Mouse (Mus musculus) left cerebral cortex, adult 11 months (tissue): ENCODE results near the gene Notch2.

Experiments used
- DNase-seq: peaks from one replicate; pipeline ENCODE4 v3.0.0; 2022; ENCODE audit warnings: low spot score

Gene Notch2

DNA sequence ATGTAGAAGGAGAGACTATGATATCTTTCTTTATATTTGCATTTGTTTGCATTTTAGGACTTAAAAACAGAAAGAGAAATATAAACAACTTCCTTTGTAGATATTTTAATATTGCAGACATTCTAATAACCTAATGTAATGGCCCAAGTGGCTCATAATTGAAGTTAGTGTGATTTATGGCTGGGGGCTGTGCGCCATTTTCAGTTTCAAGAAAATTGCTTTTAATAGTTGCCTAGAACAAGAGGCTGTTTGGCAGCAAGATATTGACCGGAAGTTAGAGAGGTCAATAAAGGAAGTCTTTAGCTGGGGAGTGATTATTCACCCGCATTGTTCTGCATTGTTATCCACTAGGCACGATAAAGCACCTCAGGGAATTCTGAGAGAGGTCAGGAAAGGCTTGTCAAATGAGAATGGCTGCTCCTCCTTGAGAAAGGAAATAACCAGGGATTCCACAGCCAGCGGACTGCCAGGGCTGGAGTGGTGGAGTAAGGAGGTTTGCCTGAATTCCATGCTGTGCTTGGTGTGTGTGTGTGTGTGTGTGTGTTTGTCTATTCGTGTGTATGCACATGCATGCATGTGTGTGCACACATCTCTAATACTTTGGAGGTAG, 61.4 kb downstream of the Notch2 start:
- no peak for DNase-seq

GRCm38 (mm10) chr3:98077866-98078265, 64.5 kb downstream of the Notch2 start:
- no peak for DNase-seq

DNA sequence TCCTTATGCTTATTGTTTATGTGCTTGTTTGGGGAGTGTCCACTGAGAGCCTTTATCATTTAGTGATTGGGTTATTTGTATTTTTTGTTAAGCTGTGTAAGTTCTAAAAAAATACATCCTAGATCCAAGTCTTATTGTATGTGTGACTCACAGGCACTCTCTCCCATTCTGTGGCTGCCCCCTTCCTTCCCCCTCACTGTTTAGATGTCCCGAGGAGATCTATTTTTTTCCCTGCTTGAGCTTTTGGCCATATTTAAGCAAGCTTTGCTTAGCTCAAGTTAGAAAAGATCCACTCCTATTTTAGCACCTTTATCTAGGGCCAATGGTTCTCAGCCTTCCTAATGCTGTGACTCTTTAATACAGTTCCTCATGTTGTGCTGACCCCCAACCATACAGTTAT, 65.5 kb downstream of the Notch2 start:
- DNase-seq: no peak

- DNase-seq: no peak
These were observed 66.4 kb downstream of the Notch2 start for GRCm38 (mm10) chr3:98079601-98080215.

DNA sequence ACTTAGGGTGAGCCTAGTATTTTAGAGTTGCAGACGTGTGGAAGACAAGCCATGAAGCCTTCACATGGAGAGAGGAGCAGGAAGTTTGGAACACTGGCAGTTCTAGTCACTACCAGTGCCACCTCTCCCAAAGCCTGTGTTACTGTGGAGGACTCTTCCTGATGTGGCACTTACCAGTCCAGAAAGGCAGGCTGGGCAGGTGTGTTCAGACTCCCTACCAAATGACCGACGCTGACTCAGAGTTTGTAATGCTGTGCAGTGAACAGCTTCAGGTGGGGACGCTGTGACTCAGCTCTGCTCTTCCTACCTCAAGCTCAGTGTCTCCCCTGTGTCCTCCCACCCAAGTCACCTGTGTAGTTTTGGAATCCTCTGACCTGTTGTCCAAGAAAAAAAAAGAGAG, 67.3 kb downstream of the Notch2 start:
- DNase-seq: no peak

DNA sequence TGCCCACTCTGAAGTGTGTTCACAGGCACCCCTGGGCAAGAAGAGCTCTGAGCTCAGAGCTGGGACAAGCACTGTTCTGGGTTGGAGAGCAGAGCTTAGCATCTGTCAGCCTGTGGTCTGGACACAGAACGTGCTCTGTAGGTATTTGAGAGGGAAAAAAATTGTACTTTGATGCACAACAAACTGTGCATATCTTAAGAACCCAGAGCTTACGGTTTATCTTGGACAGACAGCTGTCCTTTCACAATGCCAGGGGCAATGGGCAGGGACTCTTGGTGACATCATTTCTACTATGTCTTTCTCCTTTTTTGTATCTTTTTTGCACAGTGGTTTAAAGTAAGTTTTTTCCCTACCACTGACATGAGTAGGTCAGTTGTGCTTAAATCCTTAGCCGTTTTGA, 68.9 kb downstream of the Notch2 start:
- DNase-seq: no peak

- DNase-seq: no peak
These were observed 69.6 kb downstream of the Notch2 start for GRCm38 (mm10) chr3:98082972-98083371.

- DNase-seq: no peak
These were observed 70.8 kb downstream of the Notch2 start for GRCm38 (mm10) chr3:98084061-98084655.

DNA sequence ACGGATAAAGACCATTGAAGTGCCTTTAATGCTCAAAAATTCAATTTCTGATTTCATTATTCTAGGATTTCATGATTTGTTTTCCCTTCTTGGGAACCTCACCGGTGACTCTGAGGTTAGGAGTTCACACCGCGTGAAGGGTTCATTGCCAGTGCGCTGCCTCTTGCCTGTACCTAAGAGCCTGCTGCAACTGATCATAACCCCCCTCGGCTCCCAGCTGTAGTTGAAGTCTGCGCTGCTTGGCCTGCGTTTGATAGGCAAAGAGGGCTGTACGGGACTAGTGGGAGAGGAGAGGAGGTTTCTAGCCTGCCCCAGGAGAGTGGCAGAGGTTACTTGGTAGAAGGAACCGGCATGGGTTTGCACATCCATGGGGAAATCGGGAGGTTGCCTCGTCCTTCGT, 71.5 kb downstream of the Notch2 start:
- no peak for DNase-seq

- DNase-seq: no peak
These were observed 72.5 kb downstream of the Notch2 start for GRCm38 (mm10) chr3:98085812-98086268.

DNA sequence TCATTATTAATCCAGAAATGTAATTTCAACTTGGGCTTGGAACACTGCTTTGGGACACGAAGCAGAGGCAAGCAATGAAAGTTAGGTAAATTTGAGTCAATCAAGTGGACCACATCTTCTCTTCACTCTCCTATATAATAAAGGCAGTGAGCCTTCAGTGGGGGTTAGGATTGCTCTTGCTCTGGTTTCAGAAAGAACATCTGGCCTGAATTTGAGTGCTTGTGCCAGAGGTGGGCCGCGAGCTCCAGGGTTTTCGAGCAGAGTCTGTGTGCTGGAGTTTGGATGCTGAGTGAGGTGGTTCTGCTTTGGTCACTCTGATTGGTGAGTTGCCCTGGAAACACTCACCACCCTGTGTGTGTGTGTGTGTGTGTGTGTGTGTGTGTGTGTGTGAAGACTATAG, 73.1 kb downstream of the Notch2 start:
- no peak for DNase-seq

DNA sequence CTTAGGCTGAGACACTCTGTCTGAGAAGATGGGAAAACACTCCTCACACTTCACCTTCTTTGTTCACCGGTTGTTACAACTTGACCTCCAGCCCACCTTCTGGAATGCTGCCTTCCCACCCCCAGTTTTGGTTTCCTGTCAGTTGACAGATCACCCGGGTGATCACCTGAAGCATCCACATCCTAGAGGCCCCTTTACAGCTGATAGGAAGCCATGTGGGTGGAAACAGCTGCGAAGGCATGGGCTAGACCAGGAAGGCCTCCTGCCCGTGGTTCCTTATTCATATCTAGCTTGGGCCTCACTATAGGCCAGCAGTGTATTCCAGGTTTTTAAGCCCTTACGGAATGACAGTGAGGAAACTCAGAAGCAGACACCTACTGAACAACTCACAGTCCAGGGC, 73.5 kb downstream of the Notch2 start:
- no peak for DNase-seq

GRCm38 (mm10) chr3:98087551-98087950, 74.2 kb downstream of the Notch2 start:
- DNase-seq: no peak

- DNase-seq: no peak
These were observed 76.4 kb downstream of the Notch2 start for GRCm38 (mm10) chr3:98089702-98090101.

- no peak for DNase-seq
These were observed 76.8 kb downstream of the Notch2 start for GRCm38 (mm10) chr3:98090129-98090528.

GRCm38 (mm10) chr3:98092680-98093370, 79.5 kb downstream of the Notch2 start:
- DNase-seq: no peak

DNA sequence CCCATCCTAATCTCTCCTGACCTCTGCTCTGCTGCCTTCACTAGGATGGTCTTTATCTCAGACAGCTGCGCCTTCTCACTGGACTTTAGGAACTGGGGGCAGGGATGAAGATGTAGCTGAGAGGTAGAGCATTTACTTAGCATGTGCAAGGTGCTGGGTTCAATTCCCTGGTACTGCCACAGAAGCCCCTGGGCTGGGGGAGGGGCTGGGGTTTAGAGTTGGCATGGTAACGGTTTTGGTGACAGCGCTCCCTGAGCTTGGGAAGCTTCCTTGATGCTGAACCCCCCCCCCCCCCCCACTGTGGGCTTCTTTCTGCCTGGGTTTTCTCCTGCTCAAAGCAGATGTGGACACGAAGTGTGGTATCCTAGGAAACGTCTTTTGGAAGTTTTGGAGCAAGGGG, 80.6 kb downstream of the Notch2 start:
- DNase-seq: no peak

GRCm38 (mm10) chr3:98094629-98095583, 81.6 kb downstream of the Notch2 start:
- DNase-seq: no peak

DNA sequence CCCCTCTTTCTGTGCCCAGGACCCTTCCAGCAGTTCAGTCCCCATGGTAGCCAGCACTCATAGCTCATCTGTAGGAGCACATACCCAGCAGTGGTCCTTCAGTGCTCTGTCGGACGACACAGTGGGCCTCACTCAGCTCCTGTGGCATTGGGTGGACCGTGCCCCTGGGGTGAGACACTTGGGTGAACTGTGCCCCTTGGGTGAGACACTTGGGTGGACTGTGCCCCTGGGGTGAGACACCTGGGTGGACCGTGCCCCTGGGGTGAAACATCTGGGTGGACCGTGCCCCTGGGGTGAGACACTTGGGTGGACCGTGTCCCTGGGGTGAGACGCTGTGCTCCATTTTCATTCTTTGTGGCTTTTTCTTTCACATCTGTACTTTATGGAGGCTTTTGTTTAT, 83.7 kb downstream of the Notch2 start:
- no peak for DNase-seq

GRCm38 (mm10) chr3:98098676-98099075, 85.3 kb downstream of the Notch2 start:
- DNase-seq: no peak

DNA sequence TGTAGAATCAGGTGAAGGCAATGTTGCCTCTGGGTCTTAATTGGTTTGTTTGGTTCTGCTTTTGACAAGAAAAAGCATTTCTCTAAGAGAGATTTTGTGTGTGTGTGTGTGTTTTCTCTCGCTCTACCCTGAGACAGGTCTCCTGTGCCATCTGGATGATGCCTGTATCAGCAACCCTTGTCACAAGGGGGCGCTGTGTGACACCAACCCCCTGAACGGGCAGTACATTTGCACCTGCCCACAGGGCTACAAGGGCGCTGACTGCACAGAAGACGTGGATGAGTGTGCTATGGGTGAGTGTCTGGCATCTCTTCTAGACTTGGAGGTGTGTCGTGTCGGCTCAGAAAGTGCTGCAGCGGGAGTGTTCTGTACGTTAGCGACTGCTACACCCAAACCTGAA, 86.0 kb downstream of the Notch2 start:
- DNase-seq: no peak

DNA sequence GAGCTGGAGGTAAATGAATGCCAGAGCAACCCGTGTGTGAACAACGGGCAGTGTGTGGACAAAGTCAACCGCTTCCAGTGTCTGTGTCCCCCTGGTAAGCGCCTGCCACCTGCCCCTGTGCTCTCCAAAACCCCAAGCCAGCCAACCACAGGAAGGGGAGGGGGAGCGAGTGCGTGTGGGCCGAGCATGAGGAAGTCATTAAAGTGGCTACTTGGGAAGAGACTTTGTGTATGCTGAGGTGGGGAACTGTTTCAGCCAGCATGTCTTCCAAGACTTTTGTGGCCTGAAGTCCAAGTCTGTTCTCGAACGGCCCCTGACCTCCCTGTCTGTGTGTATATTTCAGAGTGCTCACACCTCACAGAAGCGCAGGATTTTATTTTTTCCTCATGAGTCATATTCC, 88.2 kb downstream of the Notch2 start:
- no peak for DNase-seq
